Mouse (Mus musculus): ENCODE data around the gene Masp1. TPM values are rescaled to one million over a fixed set of nuclear protein-coding genes. Genes with fewer than 3 reads are reported as not detected.

Masp1 gene
- total and polyA plus RNA-seq, 2 experiments = 61.3 to 71.1 TPM

DNA sequence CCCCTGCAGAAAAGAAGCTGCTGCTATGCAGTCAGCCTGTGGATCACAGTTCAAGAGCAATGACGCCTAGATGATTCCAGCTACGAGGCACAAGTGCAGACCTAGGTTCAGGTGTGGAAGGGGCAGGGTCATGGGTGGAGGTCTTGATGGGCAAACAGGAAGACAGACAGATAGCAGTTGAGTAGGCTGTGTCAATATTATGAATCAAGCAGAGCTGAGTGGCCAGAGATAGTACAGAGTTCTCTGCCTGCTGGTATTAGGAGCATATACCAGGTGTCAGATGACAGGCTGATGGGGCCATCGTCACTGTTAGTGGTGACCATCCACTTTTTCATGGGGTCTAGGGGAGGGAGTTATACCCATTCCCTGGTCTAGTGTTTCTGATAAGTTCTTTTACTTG, 13.1 kb upstream of the Masp1 start:
- TF ChIP-seq POLR2A (IDR thresholded peaks at IDR 0.05; ENCODE audit: extremely low read depth, insufficient read depth, low read length) = no peak
- no peak for TF ChIP-seq CTCF (IDR thresholded peaks at IDR 0.05; ENCODE audit: low read depth, low read length)
- Histone ChIP-seq H3K27me3 (ENCODE audit: control insufficient read depth, insufficient read depth, low read length) (no peaks in the 10 kb centered on the region), H3K4me1 (ENCODE audit: control insufficient read depth, insufficient read depth, low read length) (no peaks in the 10 kb centered on the region), H3K27ac (replicated peaks; ENCODE audit: insufficient read depth, low read depth, low read length) (no peak overlapping the region), H3K79me2 (ENCODE audit: control insufficient read depth, insufficient read depth, low read length) (no peaks in the 10 kb centered on the region; the same call in 1 of the 2 replicates), H3K9ac (ENCODE audit: low read depth, low read length) (no peak overlapping the region), H3K4me3 (ENCODE audit: insufficient read depth, low read depth, low read length) (no peak overlapping the region), H3K36me3 (ENCODE audit: control insufficient read depth, insufficient read depth, low read length) (peaks cover 18% of the 10 kb centered on the region)
- DNase-seq (ENCODE audit: extremely low read depth, low read depth, low spot score) = no peak
- 58% methylated on average over 3 of the region's 3 CpGs for WGBS

DNA sequence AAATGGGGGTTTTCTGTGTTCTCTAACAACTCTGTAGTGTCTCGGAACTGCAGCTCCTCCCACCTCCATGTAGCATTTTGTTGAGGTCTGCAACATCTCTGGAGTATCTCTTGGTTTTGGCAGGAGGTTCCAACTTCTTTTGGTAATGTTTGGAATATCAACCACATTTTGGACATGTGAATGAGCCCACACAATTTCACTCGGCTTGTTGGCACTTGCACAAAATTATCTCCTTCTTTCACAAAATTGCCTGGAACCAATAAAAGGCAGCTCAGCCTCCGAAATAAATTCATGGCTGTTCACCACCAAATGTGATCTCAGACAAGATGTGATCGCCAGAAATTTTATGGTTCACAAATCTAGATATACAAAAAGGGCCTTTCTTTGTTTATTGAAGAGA, 8.6 kb upstream of the Masp1 start:
- H3K27ac ChIP-seq (replicated peaks; ENCODE audit: insufficient read depth, low read depth, low read length) = no peak overlapping the region
- H3K27me3 ChIP-seq (ENCODE audit: control insufficient read depth, insufficient read depth, low read length) = no peaks in the 10 kb centered on the region
- no peak for TF ChIP-seq CTCF (IDR thresholded peaks at IDR 0.05; ENCODE audit: low read depth, low read length)
- TF ChIP-seq POLR2A (IDR thresholded peaks at IDR 0.05; ENCODE audit: extremely low read depth, insufficient read depth, low read length) = no peak
- 77% methylated on average over 4 of the region's 4 CpGs for WGBS
- H3K4me1 ChIP-seq (ENCODE audit: control insufficient read depth, insufficient read depth, low read length) = no peaks in the 10 kb centered on the region
- peaks cover 9% of the 10 kb centered on the region; the same call in 1 of the 2 replicates for H3K79me2 ChIP-seq (ENCODE audit: control insufficient read depth, insufficient read depth, low read length)
- no peak overlapping the region for H3K9ac ChIP-seq (ENCODE audit: low read depth, low read length)
- no peak overlapping the region for H3K4me3 ChIP-seq (ENCODE audit: insufficient read depth, low read depth, low read length)
- H3K36me3 ChIP-seq (ENCODE audit: control insufficient read depth, insufficient read depth, low read length) = peaks cover 29% of the 10 kb centered on the region
- no peak for DNase-seq (ENCODE audit: extremely low read depth, low read depth, low spot score)

DNA sequence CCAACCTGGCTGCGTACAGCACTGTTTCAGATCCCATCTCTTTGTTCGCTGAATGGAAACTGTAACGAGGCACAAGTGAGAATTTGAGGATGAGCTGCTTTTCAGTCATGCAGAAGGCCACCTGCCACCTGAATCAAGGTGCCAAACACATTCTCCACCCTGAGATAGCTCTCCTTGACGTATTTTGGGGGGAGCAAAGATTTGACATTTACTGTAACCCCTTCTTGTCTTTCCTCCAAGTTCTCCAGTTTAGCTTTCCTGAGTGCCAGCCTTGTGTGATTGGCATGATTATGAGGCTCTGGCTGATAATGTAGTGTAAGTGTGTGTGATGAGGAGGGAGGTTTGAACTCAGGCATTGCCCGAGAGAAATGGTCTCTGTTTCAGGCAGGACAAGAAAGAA, 1.5 kb upstream of the Masp1 start:
- WGBS = 90% methylated on average over 5 of the region's 5 CpGs
- Histone ChIP-seq H3K36me3 (ENCODE audit: control insufficient read depth, insufficient read depth, low read length) (peaks cover 13% of the 10 kb centered on the region), H3K79me2 (ENCODE audit: control insufficient read depth, insufficient read depth, low read length) (peaks cover 15% of the 10 kb centered on the region; the same call in 1 of the 2 replicates), H3K9ac (ENCODE audit: low read depth, low read length) (no peak overlapping the region), H3K27ac (replicated peaks; ENCODE audit: insufficient read depth, low read depth, low read length) (no peak overlapping the region), H3K4me1 (ENCODE audit: control insufficient read depth, insufficient read depth, low read length) (peaks cover 24% of the 10 kb centered on the region), H3K27me3 (ENCODE audit: control insufficient read depth, insufficient read depth, low read length) (no peaks in the 10 kb centered on the region), H3K4me3 (ENCODE audit: insufficient read depth, low read depth, low read length) (no peak overlapping the region)
- no peak for DNase-seq (ENCODE audit: extremely low read depth, low read depth, low spot score)
- TF ChIP-seq POLR2A (IDR thresholded peaks at IDR 0.05; ENCODE audit: extremely low read depth, insufficient read depth, low read length) = no peak
- no peak for TF ChIP-seq CTCF (IDR thresholded peaks at IDR 0.05; ENCODE audit: low read depth, low read length)

DNA sequence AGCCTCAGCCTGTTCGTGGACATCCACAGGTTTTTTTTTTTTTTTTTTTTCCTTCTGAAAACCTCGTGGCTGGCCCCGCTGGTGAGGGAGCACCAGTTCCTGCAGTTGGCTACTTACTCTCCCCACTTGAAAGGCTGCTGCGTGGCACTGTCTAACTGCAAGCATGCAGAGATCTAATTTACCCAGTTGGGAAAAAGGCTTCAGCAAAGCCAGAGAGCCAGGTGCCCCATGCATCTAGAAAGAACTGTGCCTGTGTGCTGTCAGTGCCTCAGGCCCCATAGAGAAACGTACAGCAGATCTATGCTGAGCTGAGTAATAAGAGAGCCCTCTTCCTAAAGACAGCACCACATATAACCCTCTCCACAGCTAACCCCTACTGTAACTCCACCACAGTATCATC, 477 bp upstream of the Masp1 start:
- peak overlapping the region; percentile 10 for H3K9ac ChIP-seq (ENCODE audit: low read depth, low read length)
- peak overlapping the region; percentile 6 for H3K27ac ChIP-seq (replicated peaks; ENCODE audit: insufficient read depth, low read depth, low read length)
- no peak for TF ChIP-seq CTCF (IDR thresholded peaks at IDR 0.05; ENCODE audit: low read depth, low read length)
- no peak for TF ChIP-seq POLR2A (IDR thresholded peaks at IDR 0.05; ENCODE audit: extremely low read depth, insufficient read depth, low read length)
- peak overlapping the region; percentile 15; the same call in 1 of the 2 replicates for H3K4me3 ChIP-seq (ENCODE audit: insufficient read depth, low read depth, low read length)
- H3K36me3 ChIP-seq (ENCODE audit: control insufficient read depth, insufficient read depth, low read length) = peaks cover 14% of the 10 kb centered on the region
- peaks cover 30% of the 10 kb centered on the region for H3K4me1 ChIP-seq (ENCODE audit: control insufficient read depth, insufficient read depth, low read length)
- DNase-seq (ENCODE audit: extremely low read depth, low read depth, low spot score) = peak; percentile 18
- H3K27me3 ChIP-seq (ENCODE audit: control insufficient read depth, insufficient read depth, low read length) = no peaks in the 10 kb centered on the region
- H3K79me2 ChIP-seq (ENCODE audit: control insufficient read depth, insufficient read depth, low read length) = peaks cover 18% of the 10 kb centered on the region; the same call in 1 of the 2 replicates
- 7% methylated on average over 5 of the region's 5 CpGs for whole genome bisulfite sequencing

DNA sequence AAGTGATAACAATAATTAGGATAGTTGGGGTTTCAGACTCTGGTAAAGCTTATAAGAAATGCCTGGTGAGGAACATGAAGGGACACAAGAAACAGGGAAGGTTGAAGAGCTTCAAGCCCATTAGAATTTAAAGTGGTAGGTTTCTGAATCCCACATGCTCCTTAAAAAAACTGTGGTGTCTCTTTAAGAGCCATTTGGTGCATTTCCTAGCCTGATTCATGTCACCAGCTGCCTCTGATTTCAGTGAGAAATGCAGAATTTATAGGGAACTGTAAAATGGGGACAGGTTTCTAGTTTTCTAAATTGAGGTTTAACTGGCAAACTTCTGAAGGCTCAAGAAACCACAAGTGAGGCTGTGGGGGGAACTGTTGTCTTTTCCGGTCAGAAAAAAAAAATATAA, 844 bp downstream of the Masp1 start:
- DNase-seq (ENCODE audit: extremely low read depth, low read depth, low spot score) = no peak
- Histone ChIP-seq H3K4me1 (ENCODE audit: control insufficient read depth, insufficient read depth, low read length) (peaks cover 38% of the 10 kb centered on the region), H3K36me3 (ENCODE audit: control insufficient read depth, insufficient read depth, low read length) (peaks cover 4% of the 10 kb centered on the region; the same call in 1 of the 2 replicates), H3K4me3 (ENCODE audit: insufficient read depth, low read depth, low read length) (peak overlapping the region; percentile 84), H3K27ac (replicated peaks; ENCODE audit: insufficient read depth, low read depth, low read length) (peak overlapping the region; percentile 96), H3K9ac (ENCODE audit: low read depth, low read length) (peak overlapping the region; percentile 92), H3K79me2 (ENCODE audit: control insufficient read depth, insufficient read depth, low read length) (peaks cover 17% of the 10 kb centered on the region; the same call in 1 of the 2 replicates), H3K27me3 (ENCODE audit: control insufficient read depth, insufficient read depth, low read length) (no peaks in the 10 kb centered on the region)
- 0% methylated on average over 1 of the region's 1 CpGs for WGBS
- TF ChIP-seq POLR2A (IDR thresholded peaks at IDR 0.05; ENCODE audit: extremely low read depth, insufficient read depth, low read length) (no peak), CTCF (IDR thresholded peaks at IDR 0.05; ENCODE audit: low read depth, low read length) (no peak)

DNA sequence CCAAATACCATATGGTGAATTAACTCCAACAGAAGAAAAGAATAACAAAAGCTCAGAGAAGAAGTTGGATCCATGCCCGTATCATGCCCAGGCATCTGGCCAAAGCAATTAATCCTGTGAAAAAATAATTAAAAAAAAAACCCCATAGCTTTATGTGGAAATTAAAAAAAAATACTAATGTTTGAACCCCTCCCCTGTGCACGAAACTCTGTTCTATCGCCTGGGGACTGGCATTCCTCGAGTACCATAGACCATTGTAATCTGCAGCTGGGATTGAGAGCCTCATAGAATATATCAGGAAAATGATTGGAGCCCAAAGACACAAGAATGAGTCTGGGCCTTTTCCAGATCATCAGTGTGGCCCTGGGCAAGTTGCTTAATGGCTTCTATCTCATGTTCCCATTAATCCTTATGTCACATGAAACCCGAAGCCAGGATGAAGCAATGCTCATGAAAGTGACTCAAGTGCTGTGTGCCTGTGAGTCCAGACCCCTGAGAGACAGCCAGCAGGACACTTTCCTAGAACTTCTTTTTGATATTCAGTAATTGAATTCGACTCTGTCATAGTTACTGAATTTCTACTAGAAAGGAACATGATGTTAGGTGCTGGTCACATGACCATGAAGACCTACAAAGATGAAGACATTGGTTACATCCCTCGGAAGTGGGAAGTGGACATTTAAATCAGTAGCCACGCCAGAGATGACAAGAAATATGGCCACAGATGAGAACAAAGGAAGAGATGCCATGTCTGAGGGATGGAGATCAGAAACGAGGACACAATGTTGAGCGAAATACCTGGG, 1.8 kb downstream of the Masp1 start:
- peak; percentile 76 for DNase-seq (ENCODE audit: extremely low read depth, low read depth, low spot score)
- whole genome bisulfite sequencing = 17% methylated on average over 10 of the region's 10 CpGs
- TF ChIP-seq CTCF (IDR thresholded peaks at IDR 0.05; ENCODE audit: low read depth, low read length) = no peak
- TF ChIP-seq POLR2A (IDR thresholded peaks at IDR 0.05; ENCODE audit: extremely low read depth, insufficient read depth, low read length) = no peak
- Histone ChIP-seq H3K36me3 (ENCODE audit: control insufficient read depth, insufficient read depth, low read length) (peaks cover 8% of the 10 kb centered on the region), H3K79me2 (ENCODE audit: control insufficient read depth, insufficient read depth, low read length) (peaks cover 27% of the 10 kb centered on the region; the same call in 1 of the 2 replicates), H3K27me3 (ENCODE audit: control insufficient read depth, insufficient read depth, low read length) (no peaks in the 10 kb centered on the region), H3K27ac (replicated peaks; ENCODE audit: insufficient read depth, low read depth, low read length) (peak overlapping the region; percentile 96), H3K4me1 (ENCODE audit: control insufficient read depth, insufficient read depth, low read length) (peaks cover 45% of the 10 kb centered on the region), H3K4me3 (ENCODE audit: insufficient read depth, low read depth, low read length) (peak overlapping the region; percentile 84), H3K9ac (ENCODE audit: low read depth, low read length) (peak overlapping the region; percentile 61)

All from liver, adult 2 months (tissue).